Mouse (Mus musculus) liver, postnatal 0 days (tissue): Measurements from ENCODE around the gene Eif3l.

ENCODE experiments used
- CTCF ChIP-seq: sonication (generic); IDR thresholded peaks from 2 replicates; pipeline ENCODE4 v1.5.1; 2016; ENCODE audit warnings: antibody characterized with exemption, low read depth
- EP300 ChIP-seq: IDR thresholded peaks from 2 replicates; pipeline ENCODE4 v1.6.1; 2016; ENCODE audit warnings: antibody characterized with exemption, low read depth, mild to moderate bottlenecking

DNA sequence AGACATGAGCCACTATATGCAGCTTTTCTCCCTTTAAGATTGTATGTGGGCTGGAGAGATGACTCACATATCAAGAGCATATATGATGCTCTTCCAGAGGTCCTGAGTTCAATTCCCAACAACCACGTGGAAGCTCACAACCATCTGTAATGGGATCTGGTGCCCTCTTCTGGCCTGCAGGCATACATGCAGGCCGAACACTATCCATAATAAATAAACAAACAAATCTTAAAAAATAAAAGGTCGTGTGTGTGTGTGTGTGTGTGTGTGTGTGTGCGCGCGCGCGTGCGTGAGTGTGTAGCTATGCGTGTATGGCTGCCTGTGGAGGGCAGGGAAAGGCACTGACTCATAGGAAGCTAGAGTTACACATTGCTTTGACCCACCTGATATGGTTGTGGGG lies 64.7 kb downstream of the Eif3l start:
- TF ChIP-seq CTCF (peak; percentile 72), EP300 (no peak)
